Mouse (Mus musculus): ENCODE results near the gene Bet1l.

Bet1l gene

DNA sequence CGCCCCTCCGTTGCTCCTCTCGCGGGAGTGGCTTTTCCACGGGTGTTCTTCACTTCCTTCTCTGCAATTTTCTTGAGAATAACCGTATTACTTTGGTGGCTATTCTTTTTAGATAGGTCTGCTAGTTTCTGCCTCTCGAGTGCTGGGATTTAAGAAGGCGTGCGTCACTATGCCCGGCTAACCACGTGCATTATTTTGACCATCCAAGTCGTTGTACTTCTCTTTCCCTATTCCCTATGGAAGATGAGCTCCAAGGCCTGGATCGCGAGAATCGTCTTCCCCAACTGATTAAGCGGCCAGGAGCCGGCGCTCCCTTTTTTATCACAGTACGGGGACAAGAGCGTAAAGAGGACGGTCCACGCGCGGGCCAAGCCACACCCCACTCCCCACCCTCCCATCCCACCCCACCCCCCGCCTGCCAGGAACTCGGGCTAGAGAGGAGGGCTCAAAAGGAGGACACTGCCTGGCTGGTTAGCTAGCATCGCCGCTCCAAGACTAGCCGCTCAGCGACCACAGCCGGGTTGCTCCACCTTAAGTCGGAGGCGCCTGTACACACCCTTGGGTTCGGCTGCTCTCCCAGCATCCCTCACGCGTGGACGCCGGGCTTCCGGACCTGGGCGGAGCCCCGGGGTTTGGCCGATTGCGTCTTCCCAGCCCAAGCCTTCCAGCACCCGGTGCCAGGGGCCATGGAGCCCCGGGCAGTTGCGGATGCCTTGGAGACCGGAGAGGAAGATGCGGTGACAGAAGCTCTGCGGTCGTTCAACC is 410 bp downstream of the Bet1l start, which contains the start of gene Ric8a:
Gene Ric8a, plus strand, starts transcription at position 173 of the 765 bp plus-strand sequence.
- peak; percentile 83 for DNase-seq (ENCODE audit: low spot score)

DNA sequence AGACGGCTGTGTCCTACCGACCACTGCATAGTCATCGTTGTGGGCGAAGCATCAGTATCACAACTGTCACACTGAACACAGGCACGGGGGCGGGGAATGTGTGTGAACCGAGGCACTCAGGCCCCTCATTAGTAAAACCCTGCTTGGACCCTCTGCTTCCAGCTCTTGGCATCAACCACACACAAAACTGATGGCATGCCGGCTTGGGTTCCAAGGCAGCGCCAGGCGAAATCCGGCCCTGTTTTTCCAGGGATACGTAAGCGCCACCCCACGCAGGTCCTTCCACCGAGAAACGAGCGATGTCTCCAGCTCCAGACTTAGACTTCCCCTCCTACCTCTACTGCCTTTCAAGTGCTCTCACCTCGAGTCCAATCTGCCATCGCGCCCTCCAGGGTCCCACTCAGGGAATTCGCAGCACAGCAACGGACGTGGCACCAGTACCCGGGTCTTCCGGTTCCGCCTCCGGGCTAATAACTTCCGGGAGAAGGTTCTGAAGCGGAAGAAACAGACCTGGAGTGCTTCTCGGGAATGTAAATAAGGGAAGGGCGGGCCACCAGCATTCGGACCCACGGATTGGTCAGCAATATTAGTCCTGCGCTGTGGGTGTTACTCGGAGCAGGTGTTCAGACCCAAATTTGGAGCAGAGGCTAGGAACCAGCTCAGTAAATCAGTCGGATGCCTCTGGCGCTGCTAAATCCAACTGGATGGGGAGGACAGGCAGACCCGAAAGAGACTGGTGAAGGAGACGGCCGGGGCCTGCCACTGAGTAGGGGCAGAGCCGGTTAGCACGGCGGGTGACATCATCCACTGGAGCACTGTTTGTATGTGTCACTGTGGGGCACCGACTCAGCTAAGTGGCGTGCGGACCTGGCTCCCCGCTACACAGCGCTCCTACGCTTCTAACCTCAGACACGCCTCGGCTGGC is 1.3 kb downstream of the Bet1l start, which contains the start of gene Gm45785:
Gene Gm45785, minus strand, starts transcription at position 472 of the 925 bp plus-strand sequence.
- DNase-seq (ENCODE audit: low spot score), result peak; percentile 91

DNA sequence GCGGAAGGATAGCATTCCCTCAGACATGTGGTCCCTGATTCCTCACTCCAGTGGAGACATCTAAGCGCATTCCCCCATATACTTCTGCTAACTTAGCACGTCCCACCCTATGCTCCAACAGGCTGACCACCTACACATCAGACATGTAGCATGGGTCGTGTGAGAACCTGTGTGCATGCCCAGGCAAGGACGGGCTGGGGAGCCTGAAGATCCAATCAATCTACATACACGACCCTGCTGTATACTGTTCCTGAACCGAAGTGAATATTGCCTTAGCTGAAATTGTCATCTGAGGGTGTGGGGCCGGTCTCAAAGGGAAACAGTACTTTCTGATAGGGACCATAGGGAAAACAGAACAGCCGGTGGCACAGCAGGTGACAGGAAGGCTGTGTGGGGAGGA is 2.2 kb downstream of the Bet1l start:
- no peak for DNase-seq (ENCODE audit: low spot score)

GRCm38 (mm10) chr7:140854483-140854882 is 2.9 kb downstream of the Bet1l start:
- no peak for DNase-seq (ENCODE audit: low spot score)

- no peak for DNase-seq (ENCODE audit: low spot score)
Observed at GRCm38 (mm10) chr7:140853386-140853785, 4.0 kb downstream of the Bet1l start.

GRCm38 (mm10) chr7:140851916-140852315 is 5.5 kb downstream of the Bet1l start:
- DNase-seq (ENCODE audit: low spot score), result no peak

GRCm38 (mm10) chr7:140848591-140848990 is 8.8 kb downstream of the Bet1l start:
- DNase-seq (ENCODE audit: low spot score), result no peak

- DNase-seq (ENCODE audit: low spot score), result no peak
Observed at GRCm38 (mm10) chr7:140847755-140848580, 9.4 kb downstream of the Bet1l start, which contains the start of gene Odf3. Gene Odf3, plus strand, starts transcription at chr7:140847805.

- no peak for DNase-seq (ENCODE audit: low spot score)
Observed at GRCm38 (mm10) chr7:140846676-140847075, 10.7 kb downstream of the Bet1l start.

DNA sequence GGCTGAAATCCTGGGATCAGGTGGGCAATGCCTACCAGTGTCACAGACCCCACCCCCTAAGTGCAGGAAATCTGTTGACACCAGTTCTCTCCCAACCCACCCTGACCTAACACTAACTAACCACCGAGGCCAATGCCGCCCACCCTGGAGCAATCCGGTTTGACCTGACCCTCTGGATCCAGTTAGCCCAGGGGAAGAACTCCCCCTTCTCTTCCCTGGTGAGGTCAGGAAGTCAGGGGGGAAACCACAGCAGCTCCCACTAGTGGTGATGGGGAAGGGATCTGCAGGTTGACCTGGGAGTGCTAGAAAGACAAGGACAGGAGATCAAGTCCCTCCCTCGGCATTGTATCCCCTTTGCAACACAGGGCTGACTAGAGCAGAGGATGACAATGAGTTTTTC is 11.7 kb downstream of the Bet1l start:
- DNase-seq (ENCODE audit: low spot score), result no peak

- peak; percentile 91 for DNase-seq (ENCODE audit: low spot score)
Observed at GRCm38 (mm10) chr7:140844905-140845665, 12.3 kb downstream of the Bet1l start, which contains the start of gene Scgb1c1. Gene Scgb1c1, plus strand, starts transcription at chr7:140845547.

GRCm38 (mm10) chr7:140843806-140844205 is 13.6 kb downstream of the Bet1l start:
- no peak for DNase-seq (ENCODE audit: low spot score)

- DNase-seq (ENCODE audit: low spot score), result no peak
Observed at GRCm38 (mm10) chr7:140840750-140841735, 16.3 kb downstream of the Bet1l start.

DNA sequence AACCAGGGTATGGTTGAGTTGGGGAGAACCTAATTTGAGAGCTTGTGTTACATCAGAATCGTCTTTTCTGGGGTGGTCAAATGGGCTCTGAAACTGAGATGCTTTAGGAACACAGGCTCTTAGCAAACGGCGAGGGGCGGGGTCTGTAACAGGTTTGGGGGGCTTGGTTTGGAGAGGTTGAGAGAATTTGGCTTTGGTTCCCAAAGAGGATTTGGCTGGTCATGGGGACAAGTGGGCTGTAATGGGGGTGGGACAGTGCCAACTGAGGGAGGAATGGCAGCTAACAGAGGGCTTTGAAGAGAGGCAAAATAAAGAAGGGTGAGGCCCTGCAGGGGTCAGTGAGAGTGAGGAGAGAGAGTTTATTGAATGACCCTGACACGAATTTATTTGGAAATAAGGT is 17.8 kb downstream of the Bet1l start:
- DNase-seq (ENCODE audit: low spot score), result no peak

DNA sequence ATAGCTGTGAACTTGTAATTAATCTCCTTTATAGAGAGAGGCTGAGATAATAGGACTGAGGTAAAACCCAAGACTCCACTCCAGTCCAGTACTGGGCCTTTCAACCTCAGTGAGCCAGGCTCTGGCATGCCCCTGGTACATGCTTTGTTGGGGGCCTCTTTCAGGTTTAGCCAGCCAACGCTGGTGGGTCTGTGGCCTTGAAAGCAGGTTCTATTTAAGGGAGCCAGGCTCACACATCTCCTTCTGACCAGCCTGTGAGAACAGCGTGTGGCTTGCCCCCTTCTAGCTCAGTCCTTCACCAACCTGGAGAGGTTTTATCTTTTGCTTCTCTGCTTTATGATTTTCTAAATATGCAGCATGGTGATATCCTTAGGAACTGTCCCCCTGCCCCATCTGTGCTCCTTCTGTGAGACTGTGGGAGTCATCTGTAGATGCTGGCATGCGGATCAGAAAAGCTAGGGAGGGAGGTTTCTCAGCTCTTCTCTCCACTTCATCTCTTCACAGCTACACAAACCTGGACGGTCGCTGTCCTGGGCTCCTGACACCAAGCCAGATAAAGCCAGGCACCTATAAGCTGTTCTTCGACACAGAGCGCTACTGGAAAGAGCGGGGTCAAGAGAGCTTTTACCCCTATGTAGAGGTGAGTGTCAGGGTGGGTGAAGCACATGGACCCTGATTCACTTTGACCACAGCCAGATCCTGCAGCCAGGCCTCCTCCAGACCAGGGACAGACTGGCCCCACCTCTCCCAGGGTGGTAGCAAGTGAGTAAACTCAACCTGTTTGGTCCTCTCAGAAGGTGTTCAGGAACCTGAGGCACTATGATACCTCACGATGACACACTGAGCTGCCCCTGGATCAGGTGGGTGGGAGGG is 20.9 kb downstream of the Bet1l start:
- DNase-seq (ENCODE audit: low spot score), result no peak

DNA sequence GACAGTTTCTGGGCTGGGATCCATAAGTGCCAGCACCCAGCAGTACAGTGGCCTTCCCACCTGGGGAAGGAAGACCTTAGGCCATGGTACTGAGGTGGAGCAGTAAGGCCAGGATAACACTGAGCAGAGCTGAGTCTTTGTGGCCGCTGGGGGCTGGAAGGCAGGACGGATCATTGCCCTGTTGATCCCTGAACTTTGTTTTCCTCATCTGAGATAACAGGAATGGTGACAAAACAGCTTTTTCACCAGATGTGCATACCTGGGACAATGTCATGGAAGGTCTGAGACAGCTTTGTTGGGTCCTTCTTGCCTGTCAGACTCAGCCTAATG is 21.7 kb downstream of the Bet1l start:
- DNase-seq (ENCODE audit: low spot score), result no peak

DNA sequence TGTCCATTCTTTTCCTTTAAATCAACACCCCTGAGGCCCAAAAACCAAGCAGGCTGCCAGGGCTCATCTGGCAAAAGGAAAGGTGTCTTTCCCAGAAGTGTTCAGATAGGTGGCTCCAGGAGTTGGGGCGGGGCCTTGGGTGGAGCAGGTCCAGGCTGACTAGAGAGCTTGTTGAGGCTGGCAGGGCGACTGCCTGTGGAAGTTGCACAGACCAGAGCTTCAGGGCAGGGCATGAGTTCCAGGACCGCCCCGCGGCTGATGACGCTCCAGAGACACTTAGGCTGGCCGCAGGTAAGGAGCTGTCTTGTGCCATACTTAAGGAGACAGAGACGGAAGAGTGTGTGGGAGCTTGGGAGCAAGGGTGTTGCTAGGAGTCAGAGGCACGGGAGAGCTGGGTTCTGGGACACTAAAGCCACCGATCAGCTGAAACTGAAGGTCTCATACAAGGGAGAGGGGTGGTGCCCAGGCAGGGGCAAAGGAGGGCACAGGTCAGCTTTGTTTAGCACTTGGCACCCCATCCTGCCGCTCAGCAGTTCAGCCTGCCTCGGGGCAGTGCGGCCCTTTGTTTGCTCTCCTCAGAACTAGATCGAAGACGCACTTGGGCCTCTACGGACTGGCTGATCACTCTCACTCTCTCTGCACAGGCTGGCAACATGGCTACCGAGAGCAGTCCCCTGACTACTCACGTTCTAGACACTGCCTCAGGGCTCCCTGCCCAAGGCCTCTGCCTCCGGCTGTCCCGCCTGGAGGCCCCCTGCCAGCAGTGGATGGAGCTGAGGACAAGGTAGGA is 22.2 kb downstream of the Bet1l start, which contains the start of gene Urah:
Gene Urah, plus strand, starts transcription at position 51 of the 790 bp plus-strand sequence.
- DNase-seq (ENCODE audit: low spot score), result no peak

DNA sequence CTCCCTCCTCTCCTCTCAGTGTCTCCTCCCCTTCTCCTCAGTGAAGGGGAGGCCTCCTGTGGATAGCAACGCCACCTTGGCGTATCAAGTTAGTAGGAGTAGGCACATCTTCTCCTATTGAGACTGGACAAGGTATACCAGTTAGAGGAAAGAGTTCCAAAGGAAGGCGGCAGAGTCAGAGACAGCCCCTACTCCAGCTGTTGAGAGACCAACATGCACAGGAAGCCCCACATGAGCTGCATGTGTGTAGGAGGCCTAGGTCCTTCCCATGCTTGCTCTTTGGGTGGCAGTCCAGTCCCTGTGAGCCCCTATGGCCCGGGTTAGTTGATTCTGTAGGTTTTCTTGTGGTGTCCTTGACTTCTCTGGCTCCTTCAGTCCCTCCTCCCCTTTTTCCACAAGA is 24.0 kb downstream of the Bet1l start:
- no peak for DNase-seq (ENCODE audit: low spot score)
